Mouse (Mus musculus) heart, embryonic 10.5 days (tissue): ENCODE data around the gene Tfdp2. TPM values are rescaled to one million over a fixed set of nuclear protein-coding genes. Genes with fewer than 3 reads are reported as not detected.

Experiments
- DNase-seq: peaks from one replicate; pipeline ENCODE4 v3.0.0-alpha.2; 2017; ENCODE audit warnings: low spot score
- H3K27ac ChIP-seq: fragments of 300-500 bp; sonication (generic); 2 replicates; pipeline ENCODE4 v1.5.1; 2016; ENCODE audit warnings: mild to moderate bottlenecking
- H3K27me3 ChIP-seq: fragments of 300-500 bp; sonication (generic); 2 replicates; pipeline ENCODE4 v1.6.1; 2016; ENCODE audit warnings: mild to moderate bottlenecking; ENCODE audit not compliant: poor library complexity, insufficient read depth, severe bottlenecking
- H3K36me3 ChIP-seq: fragments of 300-500 bp; sonication (generic); 2 replicates; pipeline ENCODE4 v1.6.1; 2016; ENCODE audit warnings: mild to moderate bottlenecking, moderate library complexity
- H3K4me1 ChIP-seq: fragments of 300-500 bp; sonication (generic); 2 replicates; pipeline ENCODE4 v1.6.1; 2016; ENCODE audit warnings: mild to moderate bottlenecking
- H3K4me3 ChIP-seq: fragments of 300-500 bp; sonication (generic); 2 replicates; pipeline ENCODE4 v1.5.1; 2016; ENCODE audit warnings: mild to moderate bottlenecking, moderate library complexity
- H3K9me3 ChIP-seq: fragments of 300-500 bp; sonication (generic); 2 replicates; pipeline ENCODE4 v1.6.1; 2016; ENCODE audit warnings: mild to moderate bottlenecking, moderate library complexity
- WGBS: fragments of 180-500 bp; shearing (Covaris S2); methylation state at CpG from one replicate; pipeline ENCODE4 v1.1.7; 2016; 5-methylcytosine and 5-hydroxymethylcytosine counted together
- polyA plus RNA-seq: library from polyadenylated mRNA; unstranded; fragments of >200 nt; fragmentation: Nextera tagmentation; extraction: Ambion mirVana; gene quantifications from 2 replicates; pipeline ENCODE4 v1.2.1, GENCODE M21; 2016

The Tfdp2 gene
- polyA plus RNA-seq, 1 experiment from 2014 or later = 45.6 TPM

DNA sequence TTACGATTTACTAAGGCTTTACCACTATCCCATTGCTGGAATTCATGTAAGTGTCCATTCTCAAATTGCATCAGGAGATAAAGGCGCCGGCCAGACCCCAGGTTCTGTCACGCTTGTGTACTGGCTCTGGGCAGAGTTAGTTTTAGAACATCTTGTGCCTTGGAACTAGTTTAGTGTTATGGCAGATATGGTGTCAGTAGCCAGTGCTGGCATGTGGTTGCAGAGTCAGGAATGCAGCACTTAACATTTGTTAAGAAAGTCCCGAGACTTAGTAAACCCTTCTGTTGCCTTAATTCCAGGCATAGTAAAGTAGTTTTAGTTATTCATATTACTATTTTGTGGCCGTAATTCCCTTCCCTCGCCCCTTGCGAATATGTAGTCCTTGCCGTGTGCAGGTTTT lies 1.7 kb downstream of the Tfdp2 start:
- H3K4me3 ChIP-seq = peak overlapping the region; percentile 93
- WGBS = 61% methylated on average over 9 of the region's 9 CpGs

DNA sequence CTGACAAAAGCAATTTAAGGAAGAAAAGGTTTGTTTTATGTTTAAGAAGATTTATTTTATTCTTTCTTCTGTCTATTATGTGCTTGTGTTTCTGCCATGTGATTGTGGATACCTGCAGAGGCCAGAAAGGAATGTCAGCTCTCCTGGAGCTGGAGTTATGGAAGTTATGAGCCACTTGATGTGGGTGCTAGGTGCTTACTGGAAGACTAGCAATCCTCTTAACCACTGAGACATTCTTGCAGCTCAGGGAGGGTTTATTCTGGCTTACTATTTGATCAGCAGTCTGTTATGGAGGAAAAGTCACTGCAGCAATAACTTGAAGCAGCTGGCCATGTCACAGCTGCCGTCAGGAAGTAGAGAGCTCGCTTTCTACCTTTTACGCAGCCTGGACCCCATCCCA lies 7.6 kb downstream of the Tfdp2 start:
- no peaks in the 10 kb centered on the region for H3K27me3 ChIP-seq
- H3K9me3 ChIP-seq = no peaks in the 10 kb centered on the region
- H3K4me1 ChIP-seq = 0 out of 2 replicates have a peak, but pooled peaks cover 4% of the 10 kb centered on the region
- DNase-seq = no peak
- H3K27ac ChIP-seq = no peak overlapping the region
- peaks cover 21% of the 10 kb centered on the region for H3K36me3 ChIP-seq
- no peak overlapping the region for H3K4me3 ChIP-seq
- WGBS = 94% methylated on average over 3 of the region's 3 CpGs

More for the DNA sequence above, 1.7 kb downstream of the Tfdp2 start:
- no peaks in the 10 kb centered on the region for H3K9me3 ChIP-seq
- no peaks in the 10 kb centered on the region for H3K27me3 ChIP-seq
- no peak for DNase-seq
- H3K4me1 ChIP-seq = peaks cover 25% of the 10 kb centered on the region
- peaks cover 4% of the 10 kb centered on the region; the same call in 1 of the 2 replicates for H3K36me3 ChIP-seq
- no peak overlapping the region for H3K27ac ChIP-seq

DNA sequence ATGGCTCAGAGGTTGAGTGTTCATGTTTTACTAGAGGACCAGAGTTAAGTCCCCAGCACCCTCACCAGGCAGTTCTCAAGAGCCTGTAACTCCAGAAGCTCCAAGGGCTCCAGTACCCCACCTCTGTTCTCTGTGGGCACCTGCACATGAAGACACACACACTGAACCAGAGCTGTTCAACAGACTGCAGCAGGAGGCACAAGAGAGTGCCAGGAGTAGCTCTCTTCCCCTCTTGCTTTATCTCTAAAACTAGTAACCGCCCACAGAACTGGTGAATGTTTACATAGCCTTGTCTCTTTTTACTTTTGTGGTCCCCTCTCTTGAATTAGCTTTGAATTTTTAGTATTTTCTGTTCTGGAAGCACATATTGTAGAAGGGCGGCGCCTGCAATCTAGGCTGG lies 11.4 kb downstream of the Tfdp2 start:
- no peak for DNase-seq
- Histone ChIP-seq H3K36me3 (peaks cover 20% of the 10 kb centered on the region), H3K4me1 (no peaks in the 10 kb centered on the region), H3K9me3 (no peaks in the 10 kb centered on the region), H3K27ac (no peak overlapping the region), H3K4me3 (no peak overlapping the region), H3K27me3 (no peaks in the 10 kb centered on the region)
- WGBS = 86% methylated on average over 3 of the region's 3 CpGs

DNA sequence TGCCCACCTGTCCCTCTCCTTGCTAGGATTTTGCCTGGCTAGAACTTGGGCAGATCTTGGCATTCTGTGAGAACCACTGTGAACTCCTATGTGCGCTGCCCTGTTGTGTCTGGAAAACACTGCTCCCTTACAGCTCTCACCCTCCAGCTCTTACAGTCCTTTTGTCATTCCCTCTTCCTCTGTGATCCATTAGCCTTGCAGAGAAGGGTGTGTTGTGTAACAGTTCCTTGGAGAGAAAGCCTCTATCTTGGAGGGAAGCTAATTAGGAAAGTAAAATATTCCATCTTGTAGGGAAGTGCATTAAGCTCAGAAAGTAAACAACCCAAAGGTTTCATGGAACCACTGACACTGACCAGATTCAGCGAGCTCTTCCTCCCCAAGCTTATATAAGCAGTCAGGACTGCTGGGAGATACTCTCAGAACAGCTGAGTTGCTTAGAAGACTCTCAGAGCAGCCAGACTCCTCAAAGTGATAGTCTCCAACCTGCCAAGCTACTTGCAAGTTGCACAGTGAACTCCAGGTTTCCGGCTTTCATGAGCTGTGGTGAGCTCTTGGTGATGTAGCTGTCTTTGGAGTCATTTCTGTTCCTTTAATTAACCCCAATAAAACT lies 17.1 kb downstream of the Tfdp2 start:
- no peak overlapping the region for H3K4me3 ChIP-seq
- H3K27me3 ChIP-seq = no peaks in the 10 kb centered on the region
- no peaks in the 10 kb centered on the region for H3K9me3 ChIP-seq
- no peak overlapping the region for H3K27ac ChIP-seq
- DNase-seq = no peak
- WGBS = 81% methylated on average over 3 of the region's 3 CpGs
- peaks cover 14% of the 10 kb centered on the region; the same call in 1 of the 2 replicates for H3K36me3 ChIP-seq
- no peaks in the 10 kb centered on the region for H3K4me1 ChIP-seq

DNA sequence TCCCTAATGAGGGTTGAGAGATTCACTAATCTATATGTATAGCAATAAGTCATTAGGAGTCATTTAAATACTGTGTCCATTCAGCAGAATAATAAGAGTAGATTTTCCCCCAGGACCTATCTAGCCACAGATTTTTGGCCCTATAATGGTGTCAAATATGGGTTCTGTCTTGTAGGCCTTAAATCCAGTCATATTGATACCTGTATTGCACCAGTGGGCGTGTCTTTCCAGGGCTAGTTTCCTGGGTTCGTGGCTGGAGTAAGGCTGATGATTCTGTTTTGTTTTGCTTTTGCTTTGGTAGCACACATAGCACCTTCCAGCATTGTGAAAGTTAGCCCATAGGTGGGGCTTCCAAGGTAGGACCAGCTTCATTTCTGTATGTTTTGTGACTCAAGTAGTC lies 18.1 kb downstream of the Tfdp2 start:
- Histone ChIP-seq H3K27ac (no peak overlapping the region), H3K9me3 (no peaks in the 10 kb centered on the region), H3K27me3 (no peaks in the 10 kb centered on the region), H3K4me1 (no peaks in the 10 kb centered on the region), H3K36me3 (peaks cover 14% of the 10 kb centered on the region; the same call in 1 of the 2 replicates), H3K4me3 (no peak overlapping the region)
- 91% methylated on average over 2 of the region's 2 CpGs for WGBS
- DNase-seq = no peak

DNA sequence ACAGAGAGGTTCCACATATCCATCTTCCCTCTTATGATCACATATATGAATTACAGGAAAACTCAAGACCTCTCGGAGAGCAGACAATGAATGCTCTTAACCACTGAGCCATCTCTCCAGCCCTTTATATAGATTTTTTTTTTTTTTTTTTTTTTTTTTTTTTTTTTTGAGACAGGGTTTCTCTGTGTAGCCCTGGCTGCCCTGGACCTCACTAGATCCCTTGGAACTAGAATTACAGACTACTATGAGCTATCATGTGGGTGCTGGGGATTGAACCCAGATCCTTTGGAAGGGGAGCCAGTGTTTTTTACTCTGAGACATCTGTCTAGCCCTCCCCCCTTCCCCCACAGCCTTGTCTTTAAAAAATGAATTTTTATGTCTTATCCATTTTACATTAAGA lies 21.2 kb downstream of the Tfdp2 start:
- H3K27me3 ChIP-seq = no peaks in the 10 kb centered on the region
- H3K4me3 ChIP-seq = no peak overlapping the region
- WGBS = 81% methylated on average over 1 of the region's 1 CpGs
- no peaks in the 10 kb centered on the region for H3K9me3 ChIP-seq
- no peaks in the 10 kb centered on the region for H3K4me1 ChIP-seq
- peaks cover 14% of the 10 kb centered on the region; the same call in 1 of the 2 replicates for H3K36me3 ChIP-seq
- H3K27ac ChIP-seq = no peak overlapping the region
- no peak for DNase-seq

DNA sequence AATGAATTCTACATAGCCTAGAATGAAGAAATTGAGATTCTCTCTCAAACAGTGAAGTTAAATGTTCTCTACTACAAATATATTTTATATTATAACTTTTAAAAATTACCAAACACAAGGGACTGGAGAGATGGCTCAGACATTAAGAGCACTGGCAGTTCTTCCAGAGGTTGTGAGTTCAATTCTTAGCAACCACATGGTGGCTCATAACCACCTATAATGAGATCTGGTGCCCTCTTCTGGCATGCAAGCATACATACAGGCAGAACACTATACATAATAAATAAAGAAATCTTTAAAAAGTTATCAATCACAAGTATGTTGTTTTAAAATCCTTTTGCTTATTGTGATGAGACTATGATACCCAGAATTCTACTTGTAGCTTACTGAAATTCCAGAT lies 21.7 kb downstream of the Tfdp2 start:
- DNase-seq = no peak
- Histone ChIP-seq H3K27ac (no peak overlapping the region), H3K9me3 (no peaks in the 10 kb centered on the region), H3K27me3 (no peaks in the 10 kb centered on the region), H3K36me3 (peaks cover 13% of the 10 kb centered on the region; the same call in 1 of the 2 replicates), H3K4me3 (no peak overlapping the region), H3K4me1 (no peaks in the 10 kb centered on the region)

DNA sequence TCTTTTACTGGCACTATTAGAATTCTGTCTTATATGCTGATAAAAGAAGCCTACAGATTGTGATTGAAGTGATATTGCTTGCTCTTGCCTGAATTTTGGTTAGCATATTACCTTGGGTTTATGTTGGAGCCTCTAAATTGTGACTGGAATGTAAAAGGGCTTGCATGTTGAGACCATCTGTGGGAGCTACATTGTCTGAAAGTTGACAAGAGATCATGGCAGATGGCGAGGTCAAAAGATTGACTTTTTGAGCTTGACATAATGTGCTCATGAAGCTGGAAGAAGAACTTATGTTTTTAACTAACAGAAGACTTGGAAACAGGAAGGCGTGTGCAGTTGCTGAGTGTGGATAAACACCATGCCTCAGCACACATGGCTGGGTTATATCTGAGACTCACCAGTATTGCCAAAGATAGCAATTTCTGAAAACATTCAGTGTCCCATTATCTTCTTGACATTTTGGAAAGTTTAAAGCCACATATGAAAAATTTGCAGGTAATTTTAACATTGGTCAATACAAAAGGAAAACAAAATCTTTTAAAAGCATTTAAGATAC lies 23.1 kb downstream of the Tfdp2 start:
- Histone ChIP-seq H3K9me3 (no peaks in the 10 kb centered on the region), H3K4me1 (no peaks in the 10 kb centered on the region), H3K27ac (no peak overlapping the region), H3K27me3 (no peaks in the 10 kb centered on the region), H3K4me3 (no peak overlapping the region), H3K36me3 (peaks cover 9% of the 10 kb centered on the region; the same call in 1 of the 2 replicates)
- no peak for DNase-seq
- 72% methylated on average over 2 of the region's 2 CpGs for WGBS

DNA sequence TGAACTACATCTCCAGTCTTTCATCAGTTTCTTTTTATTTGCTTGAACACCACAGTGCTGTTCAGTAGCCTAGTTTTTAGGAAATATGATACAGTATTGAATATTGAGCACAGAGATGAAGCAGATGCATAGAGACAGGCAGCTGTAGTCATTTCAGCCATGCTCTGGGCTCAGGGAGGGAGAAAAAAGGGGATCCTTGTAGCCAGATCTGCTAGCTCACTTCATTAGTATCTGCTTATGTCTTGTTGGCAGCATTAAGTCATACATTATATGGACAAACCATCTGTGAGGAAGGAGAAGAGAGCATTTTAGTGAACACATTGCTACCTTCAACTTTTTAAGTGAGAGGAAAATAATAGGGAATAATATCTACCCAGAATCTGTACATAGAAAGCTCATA lies 24.3 kb downstream of the Tfdp2 start:
- Histone ChIP-seq H3K27ac (no peak overlapping the region), H3K27me3 (no peaks in the 10 kb centered on the region), H3K4me1 (no peaks in the 10 kb centered on the region), H3K36me3 (no peaks in the 10 kb centered on the region), H3K4me3 (no peak overlapping the region), H3K9me3 (no peaks in the 10 kb centered on the region)
- DNase-seq = no peak

DNA sequence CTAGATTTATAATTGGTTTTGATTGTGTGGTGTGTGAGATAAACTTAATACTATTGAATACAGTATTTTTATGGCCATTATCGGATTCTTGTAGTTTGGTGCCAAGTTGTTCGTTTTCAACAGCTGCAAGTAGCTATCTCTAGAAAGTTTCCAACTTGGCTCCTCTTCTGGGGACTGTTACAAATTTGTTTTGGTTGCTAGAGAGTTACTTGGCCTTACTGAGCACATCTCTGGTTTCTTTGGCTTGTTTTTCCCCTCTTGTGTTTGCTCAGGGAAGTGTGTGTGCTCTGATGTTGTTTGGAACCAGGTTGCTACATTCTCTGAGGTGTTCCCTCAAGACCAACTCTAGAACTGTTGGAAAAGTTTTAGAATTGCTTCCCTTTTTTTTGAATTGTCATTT lies 27.2 kb downstream of the Tfdp2 start:
- DNase-seq = no peak
- H3K9me3 ChIP-seq = no peaks in the 10 kb centered on the region
- whole genome bisulfite sequencing = 66% methylated on average over 2 of the region's 2 CpGs
- no peaks in the 10 kb centered on the region for H3K27me3 ChIP-seq
- no peak overlapping the region for H3K27ac ChIP-seq
- no peak overlapping the region for H3K4me3 ChIP-seq
- H3K4me1 ChIP-seq = no peaks in the 10 kb centered on the region
- H3K36me3 ChIP-seq = no peaks in the 10 kb centered on the region

DNA sequence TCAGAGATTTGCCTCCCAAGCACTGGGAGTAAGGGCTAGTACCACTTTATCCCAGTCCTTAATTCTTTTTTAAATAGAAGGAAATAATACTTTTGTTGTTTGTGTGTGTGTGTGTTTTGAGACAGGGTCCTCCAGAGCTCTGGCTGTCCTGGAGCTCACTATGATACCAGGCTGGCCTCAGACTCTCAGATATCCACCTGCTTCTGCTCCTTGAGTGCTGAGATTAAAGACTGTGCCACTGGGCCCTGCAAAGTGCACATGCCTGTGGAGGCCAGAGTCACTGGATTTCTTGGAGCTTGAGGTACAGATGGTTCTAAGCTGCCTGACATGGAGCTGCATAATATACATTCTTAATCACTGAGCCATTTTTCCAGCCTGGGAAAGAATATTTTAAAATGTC lies 32.2 kb downstream of the Tfdp2 start:
- no peak for DNase-seq
- Histone ChIP-seq H3K4me1 (no peaks in the 10 kb centered on the region), H3K27me3 (no peaks in the 10 kb centered on the region), H3K27ac (no peak overlapping the region), H3K9me3 (no peaks in the 10 kb centered on the region), H3K36me3 (no peaks in the 10 kb centered on the region), H3K4me3 (no peak overlapping the region)

DNA sequence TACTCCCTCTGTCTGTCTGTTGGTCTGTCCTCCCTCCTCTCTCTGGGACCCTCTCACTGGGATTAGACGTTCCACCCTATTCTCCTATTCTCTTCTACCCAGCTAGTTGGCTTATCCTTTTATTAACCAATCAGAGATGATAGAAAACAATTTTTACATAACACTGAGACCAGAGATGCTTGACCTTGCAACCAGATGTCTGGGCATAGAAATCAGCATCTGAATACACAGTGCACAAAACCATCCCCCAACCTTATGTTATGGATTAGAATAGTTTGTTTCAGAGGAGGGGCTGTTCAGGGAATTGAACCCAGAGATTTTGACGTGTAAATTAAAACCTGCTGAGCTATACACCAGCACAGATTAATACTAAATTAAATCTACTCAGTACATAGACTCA lies 34.2 kb downstream of the Tfdp2 start:
- no peaks in the 10 kb centered on the region for H3K36me3 ChIP-seq
- WGBS = 79% methylated on average over 2 of the region's 2 CpGs
- no peak overlapping the region for H3K4me3 ChIP-seq
- no peaks in the 10 kb centered on the region for H3K9me3 ChIP-seq
- no peaks in the 10 kb centered on the region for H3K27me3 ChIP-seq
- no peak overlapping the region for H3K27ac ChIP-seq
- H3K4me1 ChIP-seq = no peaks in the 10 kb centered on the region
- DNase-seq = no peak

DNA sequence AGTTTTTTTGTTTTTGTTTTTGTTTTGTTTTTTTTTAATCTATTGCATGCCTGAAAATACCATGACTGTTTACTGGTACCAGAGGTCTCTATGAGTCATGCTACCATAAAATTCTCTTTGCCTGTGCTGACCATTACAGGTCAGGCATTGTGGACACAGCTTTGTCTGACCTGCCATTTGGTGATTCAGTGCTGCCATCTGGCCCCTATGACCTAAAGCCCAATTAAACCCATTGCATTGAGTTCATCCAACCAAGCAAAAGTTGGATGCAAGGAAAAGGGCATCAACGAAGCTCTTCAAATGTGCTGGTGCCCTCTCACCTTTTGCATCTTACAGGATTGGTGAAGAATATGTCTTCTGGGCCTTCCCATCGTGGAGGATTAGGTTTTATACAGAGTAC lies 39.4 kb downstream of the Tfdp2 start:
- Histone ChIP-seq H3K36me3 (no peaks in the 10 kb centered on the region), H3K4me1 (no peaks in the 10 kb centered on the region), H3K27ac (no peak overlapping the region), H3K27me3 (no peaks in the 10 kb centered on the region), H3K4me3 (no peak overlapping the region), H3K9me3 (no peaks in the 10 kb centered on the region)
- no peak for DNase-seq
- WGBS = 84% methylated on average over 2 of the region's 2 CpGs

DNA sequence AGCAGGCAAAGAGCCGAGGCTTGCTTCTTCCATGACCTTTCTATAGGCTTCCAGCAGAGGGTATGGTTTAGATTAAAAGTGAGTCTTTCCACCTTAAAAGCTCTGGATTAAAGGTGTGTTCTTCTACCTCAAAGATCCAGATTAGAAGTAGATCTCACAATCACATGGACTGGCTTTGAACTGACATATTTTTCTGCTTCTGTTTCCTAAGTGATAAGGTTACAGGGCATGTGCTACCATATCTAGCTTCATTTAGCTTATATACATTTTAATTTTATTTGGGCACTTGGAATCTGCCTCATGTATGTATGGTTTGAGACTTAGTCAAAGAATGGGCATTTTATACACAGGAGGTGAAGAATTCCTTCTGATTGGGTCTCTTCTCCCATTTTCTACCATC lies 41.3 kb downstream of the Tfdp2 start:
- H3K27ac ChIP-seq = no peak overlapping the region
- peaks cover 8% of the 10 kb centered on the region for H3K4me1 ChIP-seq
- H3K27me3 ChIP-seq = no peaks in the 10 kb centered on the region
- H3K4me3 ChIP-seq = no peak overlapping the region
- no peaks in the 10 kb centered on the region for H3K9me3 ChIP-seq
- peaks cover 4% of the 10 kb centered on the region; the same call in 1 of the 2 replicates for H3K36me3 ChIP-seq
- DNase-seq = no peak
- WGBS = 85% methylated on average over 1 of the region's 1 CpGs
